Mouse (Mus musculus): ENCODE measurements around the gene Cd200r2. TPM values are rescaled to one million over a fixed set of nuclear protein-coding genes. Genes with fewer than 3 reads are reported as not detected.

Gene Cd200r2
- polyA plus RNA-seq, 1 experiment = 0.04 TPM

DNA sequence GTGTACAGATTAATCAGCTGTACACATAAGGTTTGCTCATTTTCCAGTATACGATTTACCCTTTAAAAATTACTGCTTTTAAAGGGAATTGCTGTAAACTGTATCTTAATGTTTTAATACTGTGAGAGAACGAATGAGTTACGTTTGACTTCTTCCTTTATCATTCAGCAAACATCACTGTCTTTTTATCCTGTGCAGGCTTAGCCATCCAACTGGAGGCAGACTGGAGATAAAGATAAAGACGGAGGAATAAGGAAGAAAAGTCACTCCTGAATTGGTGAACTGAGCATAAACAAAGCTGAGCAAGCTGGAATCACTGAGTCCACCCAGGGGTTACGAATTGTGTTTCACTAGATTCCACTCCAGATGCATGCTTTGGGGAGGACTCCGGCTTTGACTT is 10.7 kb downstream of the Cd200r2 start:
- Histone ChIP-seq H3K27me3 (ENCODE audit: control insufficient read depth, insufficient read depth, low read length) (no peaks in the 10 kb centered on the region), H3K36me3 (ENCODE audit: control insufficient read depth, insufficient read depth, low read length) (no peaks in the 10 kb centered on the region), H3K27ac (ENCODE audit: insufficient read depth, low read length) (no peak overlapping the region), H3K4me1 (ENCODE audit: control insufficient read depth, insufficient read depth, insufficient read length) (no peaks in the 10 kb centered on the region), H3K4me3 (ENCODE audit: extremely low read depth, insufficient read depth, insufficient read length) (no peak overlapping the region)
- 89% methylated on average over 6 of the region's 6 CpGs for WGBS
- DNase-seq (ENCODE audit: low read depth in 1 of 2, low spot score in 2 of 2) = no peak
- TF ChIP-seq CTCF (IDR thresholded peaks at IDR 0.05; ENCODE audit: extremely low read depth, insufficient read depth, insufficient read length, insufficient replicate concordance) = no peak
- TF ChIP-seq POLR2A (IDR thresholded peaks at IDR 0.05; ENCODE audit: low read depth, low read length) = no peak

GRCm38 (mm10) chr16:44890814-44891213 is 23.9 kb downstream of the Cd200r2 start:
- Histone ChIP-seq H3K27me3 (ENCODE audit: control insufficient read depth, insufficient read depth, low read length) (no peaks in the 10 kb centered on the region), H3K4me1 (ENCODE audit: control insufficient read depth, insufficient read depth, insufficient read length) (no peaks in the 10 kb centered on the region), H3K4me3 (ENCODE audit: extremely low read depth, insufficient read depth, insufficient read length) (no peak overlapping the region), H3K36me3 (ENCODE audit: control insufficient read depth, insufficient read depth, low read length) (no peaks in the 10 kb centered on the region), H3K27ac (ENCODE audit: insufficient read depth, low read length) (no peak overlapping the region)
- TF ChIP-seq POLR2A (IDR thresholded peaks at IDR 0.05; ENCODE audit: low read depth, low read length) = no peak
- WGBS = 38% methylated on average over 1 of the region's 1 CpGs
- DNase-seq (ENCODE audit: low read depth in 1 of 2, low spot score in 2 of 2) = no peak

DNA sequence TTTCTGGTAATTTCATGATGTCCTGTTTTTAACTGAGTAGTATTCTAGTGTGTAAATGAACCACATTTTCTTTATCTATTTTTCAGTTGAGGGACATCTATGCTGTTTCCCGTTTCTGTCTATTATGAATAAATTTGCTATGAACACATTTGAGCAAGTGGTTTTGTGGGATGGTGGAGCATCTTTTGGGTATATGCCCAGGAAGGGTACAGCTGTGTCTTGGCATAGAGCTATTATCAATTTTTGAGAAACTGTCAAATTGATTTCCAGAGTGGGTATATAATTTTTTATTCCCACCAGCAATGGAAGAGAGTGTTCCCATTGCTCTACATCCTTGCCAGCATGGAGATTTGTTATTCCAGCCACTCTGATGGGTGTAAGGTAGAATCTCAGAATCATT is 65.1 kb downstream of the Cd200r2 start:
- no peak for DNase-seq (ENCODE audit: low read depth in 1 of 2, low spot score in 2 of 2)
- Histone ChIP-seq H3K36me3 (ENCODE audit: control insufficient read depth, insufficient read depth, low read length) (no peaks in the 10 kb centered on the region), H3K27ac (ENCODE audit: insufficient read depth, low read length) (no peak overlapping the region), H3K4me3 (ENCODE audit: extremely low read depth, insufficient read depth, insufficient read length) (no peak overlapping the region), H3K4me1 (ENCODE audit: control insufficient read depth, insufficient read depth, insufficient read length) (no peaks in the 10 kb centered on the region), H3K27me3 (ENCODE audit: control insufficient read depth, insufficient read depth, low read length) (no peaks in the 10 kb centered on the region)
- 77% methylated on average over 1 of the region's 1 CpGs for WGBS
- TF ChIP-seq CTCF (IDR thresholded peaks at IDR 0.05; ENCODE audit: extremely low read depth, insufficient read depth, insufficient read length, insufficient replicate concordance) (no peak), POLR2A (IDR thresholded peaks at IDR 0.05; ENCODE audit: low read depth, low read length) (no peak)

DNA sequence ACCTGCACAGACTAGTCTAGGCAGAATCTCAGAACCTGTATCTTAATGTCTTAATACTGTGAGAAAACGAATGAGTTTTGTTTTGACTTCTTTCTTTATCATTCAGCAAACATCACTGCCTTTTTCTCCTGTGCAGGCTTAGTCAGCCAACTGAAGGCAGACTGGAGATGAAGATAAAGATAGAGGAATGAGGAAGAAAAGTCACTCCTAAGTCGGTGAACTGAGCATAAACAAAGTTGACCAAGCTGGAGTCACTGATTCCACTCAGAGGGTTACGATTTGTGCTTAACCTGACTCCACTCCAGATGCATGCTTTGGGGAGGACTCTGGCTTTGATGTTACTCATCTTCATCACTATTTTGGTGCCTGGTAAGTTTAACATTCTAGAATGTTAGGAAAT is 76.6 kb downstream of the Cd200r2 start, which contains the start of gene Cd200r3:
Cd200r3 (plus strand) TSS at position 211 of the 400 bp plus-strand sequence.
- 48% methylated on average over 3 of the region's 3 CpGs for WGBS

DNA sequence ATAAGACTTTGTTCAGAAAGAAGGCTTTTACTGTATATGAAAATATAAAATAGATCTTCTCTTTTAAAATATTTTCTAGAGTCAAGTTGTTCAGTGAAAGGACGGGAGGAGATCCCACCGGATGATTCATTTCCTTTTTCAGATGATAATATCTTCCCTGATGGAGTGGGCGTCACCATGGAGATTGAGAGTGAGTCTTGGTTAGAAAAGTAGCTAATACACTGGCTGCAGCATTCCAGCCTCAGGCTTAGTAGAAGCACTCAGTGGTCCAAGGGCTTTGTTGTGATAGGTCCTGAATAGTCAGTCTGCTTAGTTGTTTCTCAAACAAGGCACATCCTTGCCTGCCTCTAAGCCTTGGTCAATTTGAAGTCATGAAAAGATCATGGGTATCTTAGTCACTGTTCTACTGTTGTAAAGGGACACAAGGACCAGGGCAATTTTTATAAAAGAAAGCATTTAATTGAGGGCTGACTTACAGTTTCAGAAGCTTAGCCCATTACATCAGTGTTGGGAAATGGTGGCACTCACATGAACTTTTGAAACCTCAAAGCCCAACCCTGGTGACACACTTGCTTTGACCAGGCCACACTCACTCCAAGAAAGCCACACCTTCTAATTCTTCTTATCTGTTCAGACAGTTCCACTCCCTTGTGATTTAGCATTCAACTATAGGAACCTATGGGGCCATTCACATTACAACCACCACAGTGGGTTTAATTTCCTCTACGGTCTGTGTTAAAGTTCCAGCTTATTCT is 84.6 kb downstream of the Cd200r2 start:
- 80% methylated on average over 4 of the region's 4 CpGs for WGBS
- TF ChIP-seq CTCF (IDR thresholded peaks at IDR 0.05; ENCODE audit: extremely low read depth, insufficient read depth, insufficient read length, insufficient replicate concordance) (no peak), POLR2A (IDR thresholded peaks at IDR 0.05; ENCODE audit: low read depth, low read length) (no peak)
- Histone ChIP-seq H3K4me3 (ENCODE audit: extremely low read depth, insufficient read depth, insufficient read length) (no peak overlapping the region), H3K4me1 (ENCODE audit: control insufficient read depth, insufficient read depth, insufficient read length) (no peaks in the 10 kb centered on the region), H3K27me3 (ENCODE audit: control insufficient read depth, insufficient read depth, low read length) (no peaks in the 10 kb centered on the region), H3K27ac (ENCODE audit: insufficient read depth, low read length) (no peak overlapping the region), H3K36me3 (ENCODE audit: control insufficient read depth, insufficient read depth, low read length) (no peaks in the 10 kb centered on the region)
- no peak for DNase-seq (ENCODE audit: low read depth in 1 of 2, low spot score in 2 of 2)

More for the DNA sequence above, 76.6 kb downstream of the Cd200r2 start, which contains the start of gene Cd200r3:
- Histone ChIP-seq H3K4me3 (ENCODE audit: extremely low read depth, insufficient read depth, insufficient read length) (no peak within 1 kb of the TSS), H3K36me3 (ENCODE audit: control insufficient read depth, insufficient read depth, low read length) (no peaks in the 10 kb centered on the region), H3K27me3 (ENCODE audit: control insufficient read depth, insufficient read depth, low read length) (no peaks in the 10 kb centered on the region), H3K4me1 (ENCODE audit: control insufficient read depth, insufficient read depth, insufficient read length) (no peaks in the 10 kb centered on the region), H3K27ac (ENCODE audit: insufficient read depth, low read length) (no peak within 1 kb of the TSS)
- DNase-seq (ENCODE audit: low read depth in 1 of 2, low spot score in 2 of 2) = no peak
- TF ChIP-seq POLR2A (IDR thresholded peaks at IDR 0.05; ENCODE audit: low read depth, low read length) (no peak), CTCF (IDR thresholded peaks at IDR 0.05; ENCODE audit: extremely low read depth, insufficient read depth, insufficient read length, insufficient replicate concordance) (no peak)

- WGBS = 46% methylated on average over 2 of the region's 2 CpGs
- H3K4me1 ChIP-seq (ENCODE audit: control insufficient read depth, insufficient read depth, insufficient read length) = peaks cover 23% of the 10 kb centered on the region
- TF ChIP-seq CTCF (IDR thresholded peaks at IDR 0.05; ENCODE audit: extremely low read depth, insufficient read depth, insufficient read length, insufficient replicate concordance) (no peak), POLR2A (IDR thresholded peaks at IDR 0.05; ENCODE audit: low read depth, low read length) (no peak)
- no peaks in the 10 kb centered on the region for H3K36me3 ChIP-seq (ENCODE audit: control insufficient read depth, insufficient read depth, low read length)
- no peak overlapping the region for H3K4me3 ChIP-seq (ENCODE audit: extremely low read depth, insufficient read depth, insufficient read length)
- no peaks in the 10 kb centered on the region for H3K27me3 ChIP-seq (ENCODE audit: control insufficient read depth, insufficient read depth, low read length)
- H3K27ac ChIP-seq (ENCODE audit: insufficient read depth, low read length) = peak overlapping the region; percentile 89
- DNase-seq (ENCODE audit: low read depth in 1 of 2, low spot score in 2 of 2) = no peak
Measured at GRCm38 (mm10) chr16:44962296-44962695, 95.4 kb downstream of the Cd200r2 start.

GRCm38 (mm10) chr16:44962777-44963176 is 95.9 kb downstream of the Cd200r2 start:
- peak; percentile 30 to 72 for DNase-seq (ENCODE audit: low read depth in 1 of 2, low spot score in 2 of 2)
- H3K4me1 ChIP-seq (ENCODE audit: control insufficient read depth, insufficient read depth, insufficient read length) = peaks cover 23% of the 10 kb centered on the region
- no peak for TF ChIP-seq POLR2A (IDR thresholded peaks at IDR 0.05; ENCODE audit: low read depth, low read length)
- TF ChIP-seq CTCF (IDR thresholded peaks at IDR 0.05; ENCODE audit: extremely low read depth, insufficient read depth, insufficient read length, insufficient replicate concordance) = no peak
- H3K4me3 ChIP-seq (ENCODE audit: extremely low read depth, insufficient read depth, insufficient read length) = no peak overlapping the region
- WGBS = 4% methylated on average over 2 of the region's 2 CpGs
- peak overlapping the region; percentile 89 for H3K27ac ChIP-seq (ENCODE audit: insufficient read depth, low read length)
- no peaks in the 10 kb centered on the region for H3K27me3 ChIP-seq (ENCODE audit: control insufficient read depth, insufficient read depth, low read length)
- no peaks in the 10 kb centered on the region for H3K36me3 ChIP-seq (ENCODE audit: control insufficient read depth, insufficient read depth, low read length)

Measured in spleen, adult 2 months (tissue).